In genomic region chr13:10375487-10375886, GRCm38 (mm10) we compare ENCODE assay signal across 5 mouse cellular contexts. TPM values are rescaled to one million over a fixed set of nuclear protein-coding genes. Genes with fewer than 3 reads are reported as not detected.
"Had no signal": no experiment of that assay in that cellular context is flagged by ENCODE, and none has a peak within 500 bp of the region (broad histone marks: within the 10 kb centered on the region; RNA-seq: fewer than 3 reads in every experiment).

No protein-coding gene starts in this region.

RNA-seq across cellular contexts. Expression of gene Chrm3, which starts 14.8 kb away (rescaled TPM):
- polyA plus RNA-seq: limb, embryonic 10.5 days; liver, embryonic 15.5 days; liver, postnatal 0 days; macrophage; myocyte had no signal
